Comparison of ENCODE assay signal across 16 mouse cellular contexts in the genomic region with DNA sequence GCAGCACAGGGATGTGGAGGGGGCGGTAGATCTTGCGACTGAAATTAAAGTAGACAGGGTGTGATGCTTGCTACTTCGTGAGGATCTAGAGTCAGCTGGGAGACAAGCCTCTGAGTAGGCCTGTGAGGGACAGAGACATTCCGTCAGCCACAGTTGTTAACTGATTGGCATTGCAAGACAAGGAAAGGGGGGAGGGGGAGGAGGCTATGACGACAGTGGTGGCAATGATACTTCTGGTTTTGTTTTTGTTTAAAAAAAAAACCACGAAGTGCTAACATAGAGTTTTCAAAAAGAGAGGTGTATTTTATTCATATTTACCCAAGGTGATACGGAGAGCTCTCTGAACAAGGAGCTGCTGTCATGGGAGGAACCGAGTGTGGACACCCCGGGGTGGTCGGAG. TPM values are rescaled to one million over a fixed set of nuclear protein-coding genes. Genes with fewer than 3 reads are reported as not detected.
DNase-seq lines count a peak whose midpoint lies in the region; ATAC-seq and TF ChIP-seq lines count a peak whose summit lies in the region.
"Had no signal": no experiment of that assay in that cellular context is flagged by ENCODE, and none has a peak within 500 bp of the region (broad histone marks: within the 10 kb centered on the region; RNA-seq: fewer than 3 reads in every experiment).

No protein-coding gene starts in this region.

- H3K79me2 ChIP-seq in CH12.LX (replicated peaks; ENCODE audit: control insufficient read depth, extremely low read depth, insufficient read depth, poor library complexity, severe bottlenecking) = no peaks in the 10 kb centered on the region; the same call in 1 of the 2 replicates

- dilution Hi-C loops in CH12.LX (cut with MboI; ENCODE audit: extremely low pct_ligation_motif_present, extremely low pct_unique_long_range_greater_than_20kb, low sequenced_read_pairs) = no loop called here

- DNase-seq in lung, postnatal 0 days (ENCODE audit: low spot score) = peak; percentile 31
- DNase-seq in lung, adult 18-20 months = no peak
- DNase-seq in CH12.LX (ENCODE audit: extremely low read depth) = no peak
- peak; percentile 90 for DNase-seq in induced T-regulatory cell, adult 2 months (ENCODE audit: low read depth)
- no peak for DNase-seq in frontal cortex, postnatal 10 days (ENCODE audit: low spot score in 2 of 2)
- DNase-seq: adrenal gland, postnatal 14 days; cerebellum, adult 11 months; kidney, adult 11 months; liver; spleen, adult 18-20 months; thymus, adult 18-20 months had no signal

- H3K36me3 ChIP-seq in lung, postnatal 0 days (ENCODE audit: insufficient read depth, low read length) = no peaks in the 10 kb centered on the region
- peaks cover 6 to 8% of the 10 kb centered on the region in 2 experiments for H3K36me3 ChIP-seq in CH12.LX (replicated peaks in 1 of 2; ENCODE audit: control insufficient read depth in 1 of 2, insufficient read depth in 1 of 2, low read length in 1 of 2)
- H3K36me3 ChIP-seq in kidney, embryonic 14.5 days (ENCODE audit: control insufficient read depth, insufficient read depth, low read length) = no peaks in the 10 kb centered on the region

- in situ Hi-C loops in CH12.LX (cut with MboI; ENCODE audit: low pct_ligation_motif_present, low pct_unique_long_range_greater_than_20kb, low sequenced_read_pairs) = no loop called here

- H3K9ac ChIP-seq in lung, postnatal 0 days (replicated peaks; ENCODE audit: low read depth) = no peak overlapping the region
- peak overlapping the region; percentile 85 for H3K9ac ChIP-seq in CH12.LX (ENCODE audit: insufficient read depth, low read depth)
- H3K9ac ChIP-seq in kidney, embryonic 14.5 days (ENCODE audit: low read depth, low read length) = no peak overlapping the region

- ATAC-seq in lung, postnatal 0 days = no peak
- peak; percentile 42; the same call in 1 of the 2 replicates for ATAC-seq in neutrophil, adult 5-6 weeks (ENCODE audit: extremely low read depth, insufficient number of reproducible peaks, low FRiP score, poor library complexity, severe bottlenecking)
- no peak for ATAC-seq in kidney, embryonic 14.5 days (ENCODE audit: low FRiP score, low TSS enrichment)

- no peaks in the 10 kb centered on the region for H3K9me3 ChIP-seq in lung, postnatal 0 days (ENCODE audit: low read length)
- no peaks in the 10 kb centered on the region for H3K9me3 ChIP-seq in CH12.LX (replicated peaks; ENCODE audit: low read length)
- H3K9me3 ChIP-seq in kidney, embryonic 14.5 days (ENCODE audit: control insufficient read depth, low read length) = no peaks in the 10 kb centered on the region

- peaks cover 4% of the 10 kb centered on the region; the same call in 1 of the 2 replicates for H3K4me1 ChIP-seq in lung, postnatal 0 days (ENCODE audit: insufficient read depth, low read depth, low read length)
- peaks cover 16 to 59% of the 10 kb centered on the region in 2 experiments for H3K4me1 ChIP-seq in CH12.LX (ENCODE audit: control insufficient read depth in 1 of 2, insufficient read depth in 2 of 2)
- H3K4me1 ChIP-seq in kidney, embryonic 14.5 days (ENCODE audit: control insufficient read depth, insufficient read depth, low read length) = 0 out of 2 replicates have a peak, but pooled peaks cover 2% of the 10 kb centered on the region

- no peaks in the 10 kb centered on the region for H3K27me3 ChIP-seq in lung, postnatal 0 days (replicated peaks; ENCODE audit: insufficient read depth, low read length)
- no peaks in the 10 kb centered on the region for H3K27me3 ChIP-seq in CH12.LX (replicated peaks)
- no peaks in the 10 kb centered on the region for H3K27me3 ChIP-seq in kidney, embryonic 14.5 days (ENCODE audit: control insufficient read depth, insufficient read depth, low read length)

- no peak for TF ChIP-seq CTCF in lung, postnatal 0 days (IDR thresholded peaks at IDR 0.05)
- no peak for TF ChIP-seq CTCF in CH12.LX (conservative IDR thresholded peaks at IDR 0.05 in 1 of 2, IDR thresholded peaks at IDR 0.05 in 1 of 2; ENCODE audit: low read depth in 2 of 2, low read length in 2 of 2)

- TF ChIP-seq RAD21 in CH12.LX (IDR thresholded peaks at IDR 0.05; ENCODE audit: low read depth, low read length) = no peak

- H3K4me3 ChIP-seq in lung, postnatal 0 days (ENCODE audit: low read depth, low read length) = no peak overlapping the region
- H3K4me3 ChIP-seq in CH12.LX (replicated peaks in 1 of 3; ENCODE audit: low read depth in 2 of 3, low read length in 2 of 3, poor library complexity in 1 of 3) = peak overlapping the region; percentile 51 to 73 (median 54)
- no peak overlapping the region for H3K4me3 ChIP-seq in kidney, embryonic 14.5 days (ENCODE audit: low read length)
- H3K4me3 ChIP-seq: erythroblast, embryonic 14.5 days; left cerebral cortex, adult 2 months had no signal

- no peak for TF ChIP-seq EP300 in lung, postnatal 0 days (IDR thresholded peaks at IDR 0.05)
- TF ChIP-seq EP300 in CH12.LX (IDR thresholded peaks at IDR 0.05; ENCODE audit: low read length) = no peak

- no peak overlapping the region for H3K4me2 ChIP-seq in lung, postnatal 0 days (replicated peaks; ENCODE audit: low read depth, low read length)
- H3K4me2 ChIP-seq in CH12.LX (ENCODE audit: insufficient read depth, low read depth, poor library complexity, severe bottlenecking) = peak overlapping the region; percentile 52
- H3K4me2 ChIP-seq in kidney, embryonic 14.5 days (replicated peaks; ENCODE audit: low read depth, low read length) = no peak overlapping the region

- no peak for TF ChIP-seq POLR2A in CH12.LX (IDR thresholded peaks at IDR 0.05; ENCODE audit: low read depth, low read length)

- no peak overlapping the region for H3K27ac ChIP-seq in lung, postnatal 0 days (ENCODE audit: low read length)
- H3K27ac ChIP-seq in CH12.LX (ENCODE audit: insufficient read depth, low read depth) = peak overlapping the region; percentile 81
- no peak overlapping the region for H3K27ac ChIP-seq in kidney, embryonic 14.5 days (ENCODE audit: low read depth, low read length)
- H3K27ac ChIP-seq: left cerebral cortex, adult 2 months had no signal

- WGBS in lung, postnatal 0 days = 64% methylated on average over 10 of the region's 10 CpGs
- WGBS in kidney, embryonic 14.5 days = 70% methylated on average over 10 of the region's 10 CpGs

TF ChIP-seq in CH12.LX, 34 proteins besides CTCF, POLR2A, EP300 and RAD21:
- TF ChIP-seq MAZ (IDR thresholded peaks at IDR 0.05; ENCODE audit: low read depth, low read length) = peak; percentile 27; the same call in 1 of the 2 replicates
- TF ChIP-seq ETS1 (conservative IDR thresholded peaks at IDR 0.05; ENCODE audit: low read depth, low read length) = peak; percentile 8; the same call in 1 of the 2 replicates
- TF ChIP-seq MEF2A (IDR thresholded peaks at IDR 0.05; ENCODE audit: borderline replicate concordance, low read depth, low read length) = 0 out of 2 replicates have a peak, but pooled peaks have one; percentile 8
- no peak for TF ChIP-seq MYC (IDR thresholded peaks at IDR 0.05; ENCODE audit: low read depth, low read length)
- peak; percentile 58 for TF ChIP-seq CHD2 (IDR thresholded peaks at IDR 0.05; ENCODE audit: low read length)
- peak; percentile 66; the same call in 1 of the 2 replicates for TF ChIP-seq ZNF384 (IDR thresholded peaks at IDR 0.05; ENCODE audit: low read depth, low read length)

RNA-seq across cellular contexts. Expression of a gene that starts 13.7 kb away (rescaled TPM):
- not detected in 2 replicates for polyA plus RNA-seq in lung, postnatal 0 days (2015; fragmentation: Nextera tagmentation; extraction: Ambion mirVana)
- total RNA-seq in CH12.LX (2012; rRNA removed) = not detected in 2 replicates
- not detected in 2 replicates for total RNA-seq in CH12.LX (2014; rRNA removed)
- polyA plus RNA-seq in CH12.LX (2012; ENCODE audit: insufficient read length, low read depth) = 0.19 TPM in 1 of 2 replicates, not detected in the other
- not detected in 2 replicates for total RNA-seq in neutrophil, adult 5-6 weeks (2017)
- polyA plus RNA-seq in kidney, embryonic 14.5 days (2014; fragmentation: Nextera tagmentation; extraction: Ambion mirVana) = not detected in 2 replicates
- total RNA-seq: adrenal gland, postnatal 14 days; left cerebral cortex, adult 2 months had no signal
- polyA plus RNA-seq: erythroblast, embryonic 14.5 days; frontal cortex, adult 2 months had no signal

RNA-seq across cellular contexts. Expression of a gene that starts 24.9 kb away (rescaled TPM):
- 36.0 and 39.8 TPM in 2 replicates for polyA plus RNA-seq in lung, postnatal 0 days (2015; fragmentation: Nextera tagmentation; extraction: Ambion mirVana)
- total RNA-seq in CH12.LX (2012; rRNA removed) = 172 and 205 TPM in 2 replicates
- 133 and 155 TPM in 2 replicates for total RNA-seq in CH12.LX (2014; rRNA removed)
- polyA plus RNA-seq in CH12.LX (2012; ENCODE audit: insufficient read length, low read depth) = 84.9 and 93.4 TPM in 2 replicates
- 262 and 311 TPM in 2 replicates for total RNA-seq in neutrophil, adult 5-6 weeks (2017)
- polyA plus RNA-seq in kidney, embryonic 14.5 days (2014; fragmentation: Nextera tagmentation; extraction: Ambion mirVana) = 21.3 and 23.6 TPM in 2 replicates

RNA-seq across cellular contexts. Expression of a gene that starts 44.8 kb away (rescaled TPM):
- polyA plus RNA-seq in lung, postnatal 0 days (2015; fragmentation: Nextera tagmentation; extraction: Ambion mirVana) = 39.9 and 41.6 TPM in 2 replicates
- total RNA-seq in CH12.LX (2012; rRNA removed) = 107 and 136 TPM in 2 replicates
- 91.0 and 105 TPM in 2 replicates for total RNA-seq in CH12.LX (2014; rRNA removed)
- 197 and 199 TPM in 2 replicates for polyA plus RNA-seq in CH12.LX (2012; ENCODE audit: insufficient read length, low read depth)
- 22.7 and 23.0 TPM in 2 replicates for total RNA-seq in neutrophil, adult 5-6 weeks (2017)
- polyA plus RNA-seq in kidney, embryonic 14.5 days (2014; fragmentation: Nextera tagmentation; extraction: Ambion mirVana) = 89.4 and 102 TPM in 2 replicates

RNA-seq across cellular contexts. Expression of a gene that starts 45.0 kb away (rescaled TPM):
- 30.6 and 31.4 TPM in 2 replicates for polyA plus RNA-seq in lung, postnatal 0 days (2015; fragmentation: Nextera tagmentation; extraction: Ambion mirVana)
- total RNA-seq in CH12.LX (2012; rRNA removed) (63.3 and 66.5 TPM in 2 replicates), CH12.LX (2014; rRNA removed) (98.8 and 105 TPM in 2 replicates)
- 95.8 and 96.3 TPM in 2 replicates for polyA plus RNA-seq in CH12.LX (2012; ENCODE audit: insufficient read length, low read depth)
- total RNA-seq in neutrophil, adult 5-6 weeks (2017) = 22.7 and 25.4 TPM in 2 replicates
- polyA plus RNA-seq in kidney, embryonic 14.5 days (2014; fragmentation: Nextera tagmentation; extraction: Ambion mirVana) = 48.3 and 48.9 TPM in 2 replicates

RNA-seq across cellular contexts. Expression of a gene that starts 51.0 kb away (rescaled TPM):
- polyA plus RNA-seq in lung, postnatal 0 days (2015; fragmentation: Nextera tagmentation; extraction: Ambion mirVana) = not detected in 2 replicates
- total RNA-seq in CH12.LX (2012; rRNA removed) = not detected in 2 replicates
- total RNA-seq in CH12.LX (2014; rRNA removed) = not detected in 2 replicates
- polyA plus RNA-seq in CH12.LX (2012; ENCODE audit: insufficient read length, low read depth) = not detected in 2 replicates
- not detected in 2 replicates for total RNA-seq in neutrophil, adult 5-6 weeks (2017)
- not detected in 2 replicates for polyA plus RNA-seq in kidney, embryonic 14.5 days (2014; fragmentation: Nextera tagmentation; extraction: Ambion mirVana)
- total RNA-seq: adrenal gland, postnatal 14 days; left cerebral cortex, adult 2 months had no signal
- polyA plus RNA-seq: erythroblast, embryonic 14.5 days; frontal cortex, adult 2 months had no signal

Comparison
In these comparisons a context has a peak if more than half of its experiments do, and no peak if none do; other contexts are left out.
1. DNase-seq: peak in lung, postnatal 0 days (single experiment) and induced T-regulatory cell, adult 2 months (single experiment); none in lung, adult 18-20 months (0 of 2), CH12.LX (single experiment) and frontal cortex, postnatal 10 days (0 of 2).
2. H3K4me3 ChIP-seq: peak in CH12.LX (3 of 3); none in lung, postnatal 0 days (single experiment) and kidney, embryonic 14.5 days (single experiment).